Mouse (Mus musculus) thymus, adult 18-20 months (tissue): Measurements from ENCODE around the gene Stil.

ENCODE experiments used
- DNase-seq, 2 experiments: peaks; one replicate each; pipeline ENCODE4 v3.0.0; 2022; ENCODE audit warnings: mixed read lengths in 2 of 2

Gene Stil

GRCm38 (mm10) chr4:115083031-115083430 is 83.1 kb downstream of the Stil start:
- DNase-seq, result no peak

- no peak for DNase-seq
These were observed 85.7 kb downstream of the Stil start for GRCm38 (mm10) chr4:115085522-115086095.

DNA sequence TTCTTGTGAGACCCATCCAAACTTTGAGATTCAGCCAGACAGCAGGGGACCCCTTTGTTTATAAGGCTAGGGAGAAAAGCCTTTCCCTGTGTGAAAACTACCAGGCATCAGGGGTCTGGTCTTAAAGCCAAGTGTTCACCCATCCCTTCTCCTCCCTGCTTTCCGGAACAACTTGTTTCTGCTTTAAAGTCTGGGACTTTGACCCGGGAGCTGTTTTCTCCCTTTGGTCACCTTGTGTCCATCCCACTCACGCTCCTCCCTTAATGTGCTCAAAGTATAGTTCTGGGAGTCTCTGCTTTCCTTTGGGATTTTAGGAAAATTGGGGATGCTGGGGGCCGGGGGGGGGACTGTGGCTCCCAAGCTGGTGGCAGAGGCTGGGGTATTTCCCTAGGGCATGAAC is 86.3 kb downstream of the Stil start:
- DNase-seq, result no peak

DNA sequence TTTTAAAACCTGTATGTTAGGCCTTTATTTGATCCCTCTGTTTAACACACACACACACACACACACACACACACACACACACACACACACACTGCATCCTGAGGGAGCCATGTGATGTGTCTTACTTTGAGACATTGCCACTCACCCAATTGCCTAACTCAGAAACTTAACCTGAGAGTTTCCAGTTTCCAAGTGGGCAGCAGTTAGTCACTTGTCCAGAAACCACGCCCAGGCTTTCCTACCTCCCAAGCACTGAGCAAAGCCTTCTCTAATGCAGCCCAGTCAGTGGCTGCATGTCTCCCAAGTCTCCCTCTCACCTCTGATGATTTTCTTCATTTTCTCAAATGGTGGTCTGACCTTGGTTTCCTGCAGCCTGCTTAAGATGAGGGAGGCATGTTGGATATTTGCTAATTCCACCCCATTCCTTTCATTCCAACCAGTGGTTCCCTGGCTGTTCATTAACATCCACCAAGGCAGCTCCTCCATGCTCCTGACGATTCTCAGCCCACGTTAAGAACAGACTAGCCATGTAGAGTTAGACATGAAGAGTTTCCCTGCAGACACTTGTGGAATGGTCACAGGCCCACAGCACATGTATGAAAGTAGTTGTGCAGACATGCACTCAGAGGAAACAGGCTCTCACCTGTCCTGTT is 86.9 kb downstream of the Stil start:
- no peak for DNase-seq

- DNase-seq, result no peak
These were observed 88.8 kb downstream of the Stil start, which contains the start of gene Pdzk1ip1 for GRCm38 (mm10) chr4:115088611-115089338. Gene Pdzk1ip1, plus strand, starts transcription at chr4:115088708.

DNA sequence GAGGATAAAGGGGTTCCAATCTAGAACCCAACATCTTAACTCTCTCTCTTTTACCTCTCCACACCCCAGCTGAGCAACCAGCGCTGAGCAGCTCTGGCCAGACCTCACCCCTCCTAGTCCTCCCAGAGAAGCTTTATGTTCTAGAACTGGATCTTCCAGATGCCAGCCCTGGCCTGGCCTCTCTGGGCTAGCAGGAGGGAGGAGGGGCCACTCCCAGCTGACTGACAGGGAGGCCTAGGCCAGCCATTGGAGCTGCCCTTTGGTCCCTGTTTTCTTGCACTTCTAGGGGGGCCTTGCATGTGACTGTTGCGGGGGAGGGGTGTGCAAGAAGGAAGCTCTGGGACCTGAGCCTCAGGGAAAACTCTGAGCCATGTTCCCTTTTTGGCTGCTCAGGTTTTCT is 90.6 kb downstream of the Stil start:
- no peak for DNase-seq

DNA sequence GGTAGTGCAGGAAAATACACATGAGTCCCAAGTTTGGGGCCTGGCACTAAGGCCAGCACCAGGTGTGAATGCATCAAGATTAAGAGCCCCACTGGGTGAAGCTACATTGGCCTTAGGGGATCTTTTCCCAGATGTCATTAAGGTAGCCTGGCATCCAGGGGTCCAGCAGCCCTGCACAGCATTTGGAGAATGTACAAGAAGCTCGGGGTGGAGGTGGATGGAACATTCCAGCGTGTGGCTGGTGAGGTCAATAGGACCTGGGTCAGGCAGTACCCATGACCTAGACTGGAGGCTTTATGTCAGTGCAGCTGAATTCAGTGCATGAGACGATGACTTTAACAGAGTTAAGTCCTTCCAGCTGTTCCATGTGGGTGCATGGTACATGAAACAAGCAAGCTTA is 91.8 kb downstream of the Stil start:
- no peak for DNase-seq
